Mouse (Mus musculus) MN1 (cell line): ENCODE results near the gene Tenm3.

ENCODE experiments used
- DNase-seq: peaks from one replicate; pipeline ENCODE4 v3.0.0-alpha.2; 2016; ENCODE audit warnings: low spot score

Tenm3 gene

DNA sequence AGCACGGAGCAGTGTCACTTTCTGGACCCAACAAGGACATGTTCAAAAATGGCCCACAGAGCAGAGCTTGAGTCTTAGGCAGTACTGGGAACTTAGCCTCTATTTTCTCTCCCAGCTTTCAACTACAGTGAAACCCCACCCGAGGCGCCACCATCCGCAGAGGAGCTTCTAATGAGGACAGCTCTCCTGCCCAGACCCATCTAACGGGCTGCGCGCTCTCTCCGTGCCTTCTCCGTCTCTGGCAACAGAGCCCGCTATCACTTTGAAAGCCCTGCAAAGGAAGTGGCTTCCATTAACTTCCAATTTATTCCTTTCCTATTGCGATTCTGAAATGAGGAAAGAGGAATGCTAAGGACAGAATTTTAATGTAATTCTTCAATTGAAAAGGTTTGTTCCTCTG is 569.2 kb downstream of the Tenm3 start:
- DNase-seq, result no peak

GRCm38 (mm10) chr8:48268638-48269037 is 575.1 kb downstream of the Tenm3 start:
- DNase-seq, result no peak

GRCm38 (mm10) chr8:48260265-48260664 is 583.5 kb downstream of the Tenm3 start:
- DNase-seq, result no peak

GRCm38 (mm10) chr8:48259832-48260231 is 583.9 kb downstream of the Tenm3 start:
- no peak for DNase-seq

DNA sequence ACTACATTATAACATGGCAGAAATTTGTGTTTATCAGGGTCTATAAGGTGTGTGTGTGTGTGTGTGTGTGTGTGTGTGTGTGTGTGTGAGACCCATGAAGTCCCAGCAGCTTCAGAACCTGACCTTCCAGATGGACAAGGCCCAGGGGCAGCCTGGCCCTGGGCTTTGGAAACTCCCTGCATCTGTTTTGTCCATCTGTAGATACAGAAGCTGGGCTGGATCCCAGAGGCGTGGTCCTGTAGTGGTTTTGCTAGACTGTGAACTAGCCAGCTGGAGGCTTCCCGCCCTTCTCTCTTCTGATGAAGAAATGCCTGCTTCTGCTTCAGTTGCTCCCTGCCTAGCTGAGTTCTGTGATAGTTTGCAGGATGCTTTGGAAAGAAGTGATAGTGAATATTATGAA is 599.9 kb downstream of the Tenm3 start:
- peak; percentile 50 for DNase-seq

- no peak for DNase-seq
Measured at GRCm38 (mm10) chr8:48240917-48241531, 602.7 kb downstream of the Tenm3 start.

- no peak for DNase-seq
Measured at GRCm38 (mm10) chr8:48236968-48237367, 606.8 kb downstream of the Tenm3 start.

- no peak for DNase-seq
Measured at GRCm38 (mm10) chr8:48232927-48233326, 610.8 kb downstream of the Tenm3 start.

DNA sequence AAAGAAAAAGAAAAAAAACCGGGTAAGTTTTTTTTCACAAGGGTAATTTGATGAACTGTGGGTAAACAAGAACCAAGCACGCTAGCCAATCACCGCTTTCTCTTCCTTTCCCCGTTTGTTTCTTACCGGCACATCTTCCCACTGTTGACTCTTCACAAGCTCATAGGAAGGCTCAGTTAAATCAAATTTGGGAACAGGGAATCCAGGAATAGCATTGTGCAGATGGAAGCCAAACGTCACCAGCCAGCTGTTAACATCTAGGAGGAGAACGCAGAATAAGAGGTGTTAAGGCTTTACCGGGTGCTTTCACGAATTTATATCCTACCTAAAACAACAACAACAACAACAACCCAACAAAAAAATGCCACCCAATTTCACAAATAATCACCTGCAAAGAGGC is 611.9 kb downstream of the Tenm3 start:
- DNase-seq, result no peak

DNA sequence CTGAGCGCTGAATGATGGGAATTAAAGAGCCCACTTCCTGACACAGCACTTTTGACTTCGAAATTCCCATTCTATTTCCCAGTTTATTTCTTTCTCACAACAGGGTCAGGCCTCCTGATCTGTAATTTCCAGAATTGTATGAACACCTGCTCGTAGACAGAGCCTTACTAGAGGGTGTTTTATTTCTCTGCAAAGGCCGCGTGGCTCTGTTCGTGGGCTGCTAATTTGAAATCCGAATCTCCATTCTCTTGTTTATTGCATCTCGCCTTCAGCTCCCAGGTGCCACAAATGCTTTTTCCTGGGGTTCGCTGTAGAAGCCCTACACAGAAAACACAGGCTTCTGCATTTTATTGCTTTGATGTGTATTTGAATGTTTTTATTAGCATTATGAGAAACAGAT is 612.4 kb downstream of the Tenm3 start:
- no peak for DNase-seq

DNA sequence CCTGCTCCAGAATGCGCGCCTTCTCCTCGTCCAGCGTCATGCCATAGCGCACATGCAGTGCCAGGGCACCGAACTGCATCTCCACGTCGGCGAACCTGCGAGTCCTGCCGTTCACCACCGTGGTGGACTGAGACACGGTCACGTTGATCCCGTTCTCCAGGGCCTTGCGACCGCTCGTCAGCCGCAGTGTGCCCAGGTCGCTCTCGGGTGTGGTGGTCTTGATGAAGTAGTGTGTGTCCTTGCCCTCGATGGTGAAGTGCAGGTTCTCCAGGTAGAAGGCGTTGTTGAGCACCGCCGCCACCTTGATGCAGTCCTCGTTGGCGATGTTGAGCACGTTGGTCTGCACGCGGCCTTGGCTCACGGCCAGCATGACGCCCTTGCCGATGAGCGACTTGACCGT is 615.1 kb downstream of the Tenm3 start:
- DNase-seq, result no peak

DNA sequence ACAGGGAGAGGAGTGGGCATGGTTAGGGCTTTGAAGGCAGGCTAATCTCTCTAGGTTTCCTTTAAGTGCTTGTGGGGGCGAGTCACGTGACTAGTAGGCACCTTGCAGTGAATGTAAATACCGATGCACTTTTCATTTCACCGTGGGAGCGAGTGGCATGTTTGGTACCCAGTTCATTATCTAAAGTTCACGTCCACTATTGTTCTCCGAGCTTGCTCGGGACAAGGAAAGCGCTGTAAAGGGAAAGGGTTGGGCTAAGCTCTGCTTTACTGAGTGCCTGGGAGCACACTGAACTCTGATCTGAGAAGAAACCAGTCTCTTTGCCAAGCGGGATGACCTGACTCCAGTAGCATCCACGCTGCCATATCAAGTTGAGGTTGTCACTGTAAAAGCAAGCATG is 619.0 kb downstream of the Tenm3 start:
- no peak for DNase-seq

DNA sequence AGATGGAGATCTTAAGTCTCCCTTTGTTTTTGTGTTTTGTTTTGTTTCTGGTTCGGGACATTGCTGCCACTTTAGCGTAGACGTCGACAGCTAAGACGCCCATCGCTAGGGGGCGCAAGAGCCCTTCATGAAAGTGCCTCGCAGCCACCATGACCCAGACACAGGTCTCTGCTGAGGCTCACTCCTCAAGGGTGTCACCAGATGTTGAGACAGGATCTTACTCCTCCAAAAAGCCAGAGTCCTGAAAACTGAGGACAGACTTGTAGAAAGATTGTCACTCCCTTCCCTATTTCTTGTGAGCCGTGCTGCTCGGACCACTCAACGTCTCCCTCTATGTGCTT is 621.4 kb downstream of the Tenm3 start:
- peak; percentile 93 for DNase-seq

DNA sequence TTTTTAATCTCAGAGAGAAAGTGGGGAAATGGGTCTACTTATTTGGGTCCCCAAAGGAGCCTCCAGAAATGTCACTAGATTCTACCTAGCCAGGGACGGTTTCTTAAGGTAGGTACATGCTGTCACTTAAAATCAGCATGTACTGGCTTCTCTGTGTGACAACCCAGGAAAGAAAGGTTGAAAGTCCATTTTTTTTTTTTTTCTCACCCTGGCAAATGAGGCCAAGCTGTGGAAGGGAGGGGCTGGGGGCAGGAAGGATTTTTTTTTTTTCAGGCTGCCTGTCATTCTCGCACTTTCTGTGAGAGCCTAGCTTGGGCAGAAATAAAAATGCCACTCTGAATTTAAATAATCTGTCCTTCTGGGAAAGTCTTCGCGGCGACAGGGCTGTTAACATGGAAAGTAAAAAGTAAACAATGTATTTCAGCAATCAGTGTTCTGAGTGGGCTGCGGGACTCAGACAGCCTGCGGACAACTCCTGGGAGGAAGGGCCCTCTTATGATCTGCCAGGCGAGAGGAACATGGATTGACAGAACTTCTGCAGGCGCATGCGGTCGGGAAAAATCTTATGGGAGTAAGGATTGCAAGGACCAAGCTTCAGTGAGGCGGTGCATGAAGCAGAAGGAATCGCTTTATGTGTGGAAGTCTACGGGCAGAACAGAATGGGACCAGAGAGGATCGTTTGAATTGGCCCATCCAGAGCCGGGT is 621.9 kb downstream of the Tenm3 start:
- DNase-seq, result no peak

GRCm38 (mm10) chr8:48221304-48221703 is 622.4 kb downstream of the Tenm3 start:
- peak; percentile 38 for DNase-seq

- peak; percentile 69 for DNase-seq
Measured at GRCm38 (mm10) chr8:48220529-48221181, 623.1 kb downstream of the Tenm3 start.

- no peak for DNase-seq
Measured at GRCm38 (mm10) chr8:48215071-48215501, 628.7 kb downstream of the Tenm3 start.

DNA sequence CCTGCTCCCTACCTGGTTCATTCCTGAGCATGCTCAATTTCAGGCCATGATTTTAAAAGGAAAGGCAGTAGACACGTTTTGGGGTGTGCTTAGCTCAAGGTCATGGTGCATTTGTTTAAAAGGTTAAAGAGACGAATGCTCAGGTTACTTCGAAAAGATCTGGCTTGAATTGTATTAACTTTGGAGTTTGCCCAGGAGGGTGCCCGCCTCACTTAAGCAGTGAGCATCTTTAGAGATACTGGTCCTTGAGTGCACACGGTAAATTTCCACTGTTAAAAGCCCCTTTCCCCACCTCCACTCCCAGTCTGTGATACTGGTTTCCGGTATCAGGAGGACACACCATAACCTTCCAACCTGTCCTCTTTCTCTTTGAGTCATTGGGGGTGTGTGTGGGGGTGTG is 629.4 kb downstream of the Tenm3 start:
- DNase-seq, result no peak

- DNase-seq, result no peak
Measured at GRCm38 (mm10) chr8:48211931-48212330, 631.8 kb downstream of the Tenm3 start.

DNA sequence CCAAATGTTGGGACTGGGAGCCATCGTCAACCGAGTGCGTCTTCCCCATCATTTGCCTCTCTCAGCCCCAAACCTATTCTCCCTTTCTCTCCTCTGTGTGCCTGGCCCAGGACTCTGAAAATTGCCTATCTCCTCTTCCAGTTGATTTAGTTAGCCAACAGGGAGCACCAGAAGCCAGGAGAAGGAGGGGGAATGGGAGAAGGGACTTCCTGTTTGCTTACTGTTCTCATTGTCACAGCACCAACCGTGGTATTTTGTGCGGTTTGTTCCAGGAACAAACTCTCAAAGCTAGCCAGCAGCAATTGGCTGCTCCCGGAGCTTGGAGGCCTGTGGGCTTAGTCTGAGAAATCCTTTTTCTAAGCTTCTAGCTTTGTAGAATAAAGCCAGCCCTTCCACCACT is 636.2 kb downstream of the Tenm3 start:
- no peak for DNase-seq

DNA sequence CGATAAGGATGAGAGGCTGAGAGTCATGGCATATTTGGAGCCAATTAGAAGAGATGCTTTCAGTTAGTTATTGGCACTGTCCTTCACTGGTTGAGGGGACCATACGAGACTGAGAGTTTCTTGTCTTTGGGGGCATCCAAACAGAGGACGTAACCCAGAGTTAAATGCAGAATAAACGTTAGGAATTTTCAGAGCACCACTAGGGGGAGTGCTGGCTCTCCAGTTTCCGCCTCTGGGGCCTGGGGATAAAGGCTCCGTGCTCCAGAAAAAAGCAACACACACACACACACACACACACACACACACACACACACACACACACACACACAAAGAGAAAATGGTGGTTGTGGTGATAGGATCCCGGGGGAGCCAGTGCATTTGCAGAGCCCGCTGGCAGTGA is 636.8 kb downstream of the Tenm3 start:
- DNase-seq, result no peak

DNA sequence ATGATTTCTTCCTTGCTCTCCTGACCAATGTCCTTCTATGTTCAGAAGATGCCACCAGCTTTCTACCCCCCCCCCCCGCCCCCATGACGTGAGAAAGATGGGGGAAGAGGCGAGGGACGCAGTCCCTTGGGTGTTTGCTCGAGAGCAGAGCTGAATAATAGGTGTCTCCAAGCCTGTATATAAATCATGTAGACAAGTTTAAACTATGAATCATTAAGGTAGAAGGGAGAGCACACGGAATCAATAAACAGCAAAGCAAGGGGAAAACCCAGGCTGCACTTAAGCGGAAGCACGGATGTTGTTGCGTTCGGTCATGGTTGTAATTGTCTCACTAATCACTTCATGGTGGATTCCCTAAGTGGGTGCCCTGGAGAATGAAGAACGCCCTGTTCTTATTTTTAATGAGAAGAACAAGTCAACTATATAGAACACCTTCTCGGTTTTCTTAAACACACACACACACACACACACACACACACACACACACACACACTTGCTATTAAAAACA is 638.9 kb downstream of the Tenm3 start:
- DNase-seq, result no peak

DNA sequence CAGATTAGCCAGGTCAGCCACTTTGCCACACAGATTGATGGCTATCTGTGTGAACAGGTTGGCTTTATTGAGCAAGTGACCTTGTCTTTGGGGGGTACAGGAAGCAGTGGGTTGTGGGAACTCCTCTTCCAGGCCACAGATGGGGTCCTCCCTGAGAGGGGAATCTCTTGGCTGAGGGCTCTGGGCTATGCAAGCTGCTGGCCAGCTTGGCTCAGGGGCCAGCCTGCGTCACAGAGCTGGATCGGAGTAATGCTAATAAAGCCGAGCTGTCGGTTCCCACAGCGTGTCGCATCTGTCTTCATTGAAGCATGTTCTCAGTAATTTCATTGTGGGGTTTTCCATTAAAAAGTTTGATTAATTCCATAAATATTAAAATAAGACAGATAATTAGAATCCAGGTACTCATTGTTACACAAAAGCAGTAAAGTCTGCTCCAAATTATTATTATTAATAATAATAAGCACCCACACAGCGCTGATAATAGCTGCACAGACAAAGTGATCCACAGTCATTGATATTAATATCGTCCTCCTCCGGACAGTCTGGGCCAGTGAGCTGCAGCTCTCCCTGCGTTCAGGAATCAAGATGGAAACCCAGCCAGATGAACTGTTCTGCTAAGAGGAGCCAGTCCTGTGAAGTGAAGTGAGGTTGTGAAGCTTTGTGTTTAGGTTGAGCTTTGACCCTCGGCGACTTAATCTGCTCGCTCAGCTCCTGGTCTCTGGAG is 639.5 kb downstream of the Tenm3 start:
- no peak for DNase-seq
